Mouse (Mus musculus): ENCODE measurements around the gene Hip1. TPM values are rescaled to one million over a fixed set of nuclear protein-coding genes. Genes with fewer than 3 reads are reported as not detected.
A peak's percentile ranks its signal among the peaks of the same experiment; 100 is the strongest.

The Hip1 gene
- polyA plus RNA-seq, 1 experiment from 2014 or later, result 49.0 TPM

DNA sequence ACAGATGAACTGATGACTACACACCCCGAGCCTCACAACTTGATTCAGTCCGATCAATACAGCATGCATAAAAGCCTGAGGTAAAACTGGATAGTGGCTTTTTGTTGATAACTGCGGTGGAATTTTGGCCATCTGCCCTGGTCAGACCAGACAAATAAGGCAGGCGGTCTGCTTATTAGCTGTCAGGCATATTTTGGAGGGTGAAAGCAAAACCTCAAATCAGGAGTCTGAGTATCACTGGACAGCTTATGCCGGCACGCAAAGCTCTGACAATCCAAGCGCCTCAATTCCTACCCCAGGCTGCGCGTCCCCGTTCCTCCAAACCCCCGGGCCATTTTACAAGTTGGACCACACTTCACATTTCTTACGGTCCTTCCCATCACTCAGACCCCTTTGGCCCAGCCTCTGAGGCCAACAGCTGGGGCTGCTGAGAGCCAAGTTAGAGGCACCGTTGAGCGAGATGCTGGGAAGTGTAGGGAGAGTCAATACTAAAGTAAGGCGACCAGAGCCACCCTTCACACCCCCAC, 825 bp downstream of the Hip1 start:
- Histone ChIP-seq H3K4me1 (ENCODE audit: control insufficient read depth, insufficient read depth, low read length) (peaks cover 8% of the 10 kb centered on the region; the same call in 1 of the 2 replicates), H3K27me3 (ENCODE audit: control insufficient read depth, insufficient read depth, low read length) (no peaks in the 10 kb centered on the region), H3K9ac (replicated peaks; ENCODE audit: low read depth, low read length) (peak overlapping the region; percentile 73), H3K4me3 (ENCODE audit: low read depth, low read length) (peak overlapping the region; percentile 78), H3K27ac (ENCODE audit: low read depth, low read length) (no peak overlapping the region), H3K9me3 (ENCODE audit: control insufficient read depth, low read length) (no peaks in the 10 kb centered on the region), H3K4me2 (ENCODE audit: low read depth, low read length) (peak overlapping the region; percentile 91), H3K36me3 (ENCODE audit: control insufficient read depth, insufficient read depth, low read length) (no peaks in the 10 kb centered on the region)
- no peak for ATAC-seq (ENCODE audit: low read depth)
- WGBS, result 4% methylated on average over 15 of the region's 15 CpGs

DNA sequence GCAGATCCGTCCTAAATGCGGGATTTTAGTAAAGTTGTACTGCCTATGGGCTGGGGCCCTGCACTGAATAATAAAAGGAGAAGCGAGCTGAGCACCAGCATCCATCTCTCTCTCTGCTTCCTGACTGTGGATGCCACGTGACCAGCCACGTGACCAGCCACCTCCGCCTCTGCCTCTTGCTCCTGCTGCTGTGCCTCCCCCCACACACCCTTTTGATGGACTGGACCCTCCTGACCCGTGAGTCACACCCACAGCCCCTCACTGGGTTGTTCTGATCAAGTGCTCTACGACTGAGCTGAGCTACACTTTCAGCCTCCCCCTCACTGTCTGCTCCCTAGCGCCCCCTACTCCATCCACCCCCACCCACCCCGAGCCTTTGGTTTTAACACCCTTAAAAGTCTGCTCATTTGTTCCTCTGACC, 7.1 kb downstream of the Hip1 start:
- Histone ChIP-seq H3K27me3 (ENCODE audit: control insufficient read depth, insufficient read depth, low read length) (no peaks in the 10 kb centered on the region), H3K4me1 (ENCODE audit: control insufficient read depth, insufficient read depth, low read length) (no peaks in the 10 kb centered on the region), H3K27ac (ENCODE audit: low read depth, low read length) (no peak overlapping the region), H3K36me3 (ENCODE audit: control insufficient read depth, insufficient read depth, low read length) (no peaks in the 10 kb centered on the region), H3K9me3 (ENCODE audit: control insufficient read depth, low read length) (no peaks in the 10 kb centered on the region), H3K4me2 (ENCODE audit: low read depth, low read length) (no peak overlapping the region), H3K4me3 (ENCODE audit: low read depth, low read length) (no peak overlapping the region), H3K9ac (replicated peaks; ENCODE audit: low read depth, low read length) (no peak overlapping the region)
- WGBS, result 81% methylated on average over 10 of the region's 10 CpGs
- no peak for ATAC-seq (ENCODE audit: low read depth)

DNA sequence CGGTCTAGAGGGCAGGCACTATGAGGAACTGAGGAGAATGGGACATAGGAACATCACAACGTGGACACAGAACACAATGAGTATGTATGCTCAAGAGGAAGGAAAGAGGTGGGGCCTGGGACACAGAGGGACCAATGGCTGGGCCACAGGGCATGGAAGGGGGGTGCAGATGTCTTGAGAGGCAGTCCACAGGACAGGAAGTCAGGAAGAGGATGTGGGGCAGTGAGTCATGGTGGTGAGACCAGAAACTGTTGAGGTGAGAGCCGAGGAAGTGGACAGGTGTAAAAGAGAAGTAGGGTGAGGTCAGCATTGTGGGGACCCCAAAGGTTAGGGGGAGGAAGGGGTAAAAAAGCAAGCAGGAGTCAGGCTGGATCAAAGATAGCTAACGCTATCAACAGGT, 7.6 kb downstream of the Hip1 start:
- ATAC-seq (ENCODE audit: low read depth), result no peak
- Histone ChIP-seq H3K9me3 (ENCODE audit: control insufficient read depth, low read length) (no peaks in the 10 kb centered on the region), H3K9ac (replicated peaks; ENCODE audit: low read depth, low read length) (no peak overlapping the region), H3K27ac (ENCODE audit: low read depth, low read length) (no peak overlapping the region), H3K36me3 (ENCODE audit: control insufficient read depth, insufficient read depth, low read length) (no peaks in the 10 kb centered on the region), H3K4me1 (ENCODE audit: control insufficient read depth, insufficient read depth, low read length) (no peaks in the 10 kb centered on the region), H3K4me2 (ENCODE audit: low read depth, low read length) (no peak overlapping the region), H3K27me3 (ENCODE audit: control insufficient read depth, insufficient read depth, low read length) (no peaks in the 10 kb centered on the region), H3K4me3 (ENCODE audit: low read depth, low read length) (no peak overlapping the region)
- WGBS, result 85% methylated on average over 4 of the region's 4 CpGs

DNA sequence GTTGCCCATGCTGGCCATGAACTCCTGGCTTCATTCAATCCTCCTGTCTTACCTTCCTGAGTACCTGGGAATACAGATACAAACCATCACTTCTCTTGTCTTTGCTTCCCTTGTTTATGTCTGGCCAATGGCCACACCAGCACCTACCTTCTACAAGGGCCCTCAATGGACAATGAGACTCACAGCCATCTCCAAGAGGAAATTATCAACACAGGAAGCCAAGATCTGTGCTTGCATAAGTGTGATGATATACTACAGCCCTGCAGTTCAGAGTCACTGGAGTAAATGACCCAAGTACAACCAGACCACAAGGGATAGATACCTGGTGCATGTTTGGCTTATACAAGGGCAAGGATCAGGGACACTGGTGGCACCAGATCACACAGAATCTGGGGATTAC, 9.1 kb downstream of the Hip1 start:
- Histone ChIP-seq H3K4me2 (ENCODE audit: low read depth, low read length) (no peak overlapping the region), H3K27me3 (ENCODE audit: control insufficient read depth, insufficient read depth, low read length) (no peaks in the 10 kb centered on the region), H3K9me3 (ENCODE audit: control insufficient read depth, low read length) (no peaks in the 10 kb centered on the region), H3K9ac (replicated peaks; ENCODE audit: low read depth, low read length) (no peak overlapping the region), H3K27ac (ENCODE audit: low read depth, low read length) (no peak overlapping the region), H3K36me3 (ENCODE audit: control insufficient read depth, insufficient read depth, low read length) (no peaks in the 10 kb centered on the region), H3K4me3 (ENCODE audit: low read depth, low read length) (no peak overlapping the region), H3K4me1 (ENCODE audit: control insufficient read depth, insufficient read depth, low read length) (no peaks in the 10 kb centered on the region)
- no peak for ATAC-seq (ENCODE audit: low read depth)

DNA sequence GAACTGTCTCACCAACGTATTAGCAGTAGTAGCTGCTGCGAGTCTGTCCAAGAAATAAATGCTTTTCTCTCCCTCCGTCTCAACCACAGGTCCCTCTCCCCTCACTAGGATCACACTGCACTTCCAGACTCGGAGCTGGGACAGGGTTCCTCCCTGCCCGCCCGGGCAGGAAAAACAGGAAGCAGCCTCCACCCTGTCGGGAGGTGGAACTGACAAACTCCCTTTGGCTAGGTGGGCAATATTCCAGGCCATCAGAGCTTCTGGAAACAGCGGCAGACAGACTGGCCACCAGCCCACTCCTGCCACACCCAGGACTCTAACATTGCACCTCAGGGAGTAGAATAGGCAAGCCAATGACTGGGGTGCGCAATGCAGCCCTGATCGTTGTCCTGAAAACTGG, 11.5 kb downstream of the Hip1 start:
- no peak overlapping the region for H3K4me2 ChIP-seq (ENCODE audit: low read depth, low read length)
- H3K9ac ChIP-seq (replicated peaks; ENCODE audit: low read depth, low read length), result 0 out of 2 replicates have a peak overlapping the region, but pooled peaks have one; percentile 21
- WGBS, result 81% methylated on average over 10 of the region's 10 CpGs
- ATAC-seq (ENCODE audit: low read depth), result no peak
- no peak overlapping the region for H3K4me3 ChIP-seq (ENCODE audit: low read depth, low read length)
- H3K27me3 ChIP-seq (ENCODE audit: control insufficient read depth, insufficient read depth, low read length), result no peaks in the 10 kb centered on the region
- H3K27ac ChIP-seq (ENCODE audit: low read depth, low read length), result no peak overlapping the region
- no peaks in the 10 kb centered on the region for H3K36me3 ChIP-seq (ENCODE audit: control insufficient read depth, insufficient read depth, low read length)
- no peaks in the 10 kb centered on the region for H3K9me3 ChIP-seq (ENCODE audit: control insufficient read depth, low read length)
- H3K4me1 ChIP-seq (ENCODE audit: control insufficient read depth, insufficient read depth, low read length), result no peaks in the 10 kb centered on the region

DNA sequence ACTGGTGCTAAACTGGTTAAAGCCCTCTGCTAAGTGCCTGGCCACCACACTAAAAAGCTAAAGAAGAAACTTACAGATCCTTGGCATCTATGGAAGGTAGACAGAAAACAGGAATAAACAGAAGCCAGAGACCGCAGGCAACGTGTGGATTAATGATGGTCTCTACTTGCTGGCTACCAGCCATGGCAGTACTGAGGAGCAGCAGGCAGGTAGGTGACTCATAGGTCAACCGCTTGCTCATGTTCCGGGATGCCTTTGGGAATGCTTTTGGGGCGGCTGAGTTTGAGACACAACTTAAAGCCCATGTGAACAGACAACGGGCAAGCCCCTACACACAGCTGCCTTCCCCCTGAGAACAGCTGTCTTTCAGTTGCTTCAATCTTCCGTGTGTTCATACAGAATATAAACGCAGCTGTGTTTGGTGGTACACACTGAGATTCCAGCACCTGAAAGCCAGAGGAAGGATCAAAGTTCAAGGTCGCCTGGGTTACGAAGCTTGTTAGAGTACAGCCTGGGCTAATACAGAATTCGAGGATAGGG, 13.5 kb downstream of the Hip1 start:
- Histone ChIP-seq H3K4me2 (ENCODE audit: low read depth, low read length) (no peak overlapping the region), H3K27ac (ENCODE audit: low read depth, low read length) (no peak overlapping the region), H3K4me1 (ENCODE audit: control insufficient read depth, insufficient read depth, low read length) (no peaks in the 10 kb centered on the region), H3K4me3 (ENCODE audit: low read depth, low read length) (no peak overlapping the region), H3K27me3 (ENCODE audit: control insufficient read depth, insufficient read depth, low read length) (no peaks in the 10 kb centered on the region), H3K9ac (replicated peaks; ENCODE audit: low read depth, low read length) (no peak overlapping the region), H3K36me3 (ENCODE audit: control insufficient read depth, insufficient read depth, low read length) (no peaks in the 10 kb centered on the region), H3K9me3 (ENCODE audit: control insufficient read depth, low read length) (no peaks in the 10 kb centered on the region)
- ATAC-seq (ENCODE audit: low read depth), result no peak
- 83% methylated on average over 11 of the region's 11 CpGs for WGBS

DNA sequence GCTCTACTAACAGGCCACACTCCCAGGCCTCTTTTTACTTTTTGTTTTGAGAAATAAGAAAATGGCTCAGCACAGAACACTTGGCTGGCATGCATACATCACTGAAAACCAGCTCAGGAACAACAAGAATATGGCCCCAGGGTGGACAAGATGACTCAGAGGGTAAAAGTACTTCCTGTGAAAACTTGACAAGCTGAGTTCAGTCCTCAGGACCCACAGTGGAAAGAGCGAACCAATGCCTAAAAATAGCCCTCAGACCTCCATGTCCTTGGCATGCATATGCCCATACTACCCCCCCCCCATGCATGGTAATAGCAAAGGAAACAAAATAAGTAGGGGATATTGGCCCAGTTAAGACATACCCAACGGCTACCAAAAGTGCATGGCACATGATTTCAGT, 15.0 kb downstream of the Hip1 start:
- Histone ChIP-seq H3K4me1 (ENCODE audit: control insufficient read depth, insufficient read depth, low read length) (no peaks in the 10 kb centered on the region), H3K9ac (replicated peaks; ENCODE audit: low read depth, low read length) (no peak overlapping the region), H3K4me3 (ENCODE audit: low read depth, low read length) (no peak overlapping the region), H3K4me2 (ENCODE audit: low read depth, low read length) (no peak overlapping the region), H3K27me3 (ENCODE audit: control insufficient read depth, insufficient read depth, low read length) (no peaks in the 10 kb centered on the region), H3K36me3 (ENCODE audit: control insufficient read depth, insufficient read depth, low read length) (no peaks in the 10 kb centered on the region), H3K27ac (ENCODE audit: low read depth, low read length) (no peak overlapping the region), H3K9me3 (ENCODE audit: control insufficient read depth, low read length) (no peaks in the 10 kb centered on the region)
- 87% methylated on average over 2 of the region's 2 CpGs for WGBS
- ATAC-seq (ENCODE audit: low read depth), result no peak

DNA sequence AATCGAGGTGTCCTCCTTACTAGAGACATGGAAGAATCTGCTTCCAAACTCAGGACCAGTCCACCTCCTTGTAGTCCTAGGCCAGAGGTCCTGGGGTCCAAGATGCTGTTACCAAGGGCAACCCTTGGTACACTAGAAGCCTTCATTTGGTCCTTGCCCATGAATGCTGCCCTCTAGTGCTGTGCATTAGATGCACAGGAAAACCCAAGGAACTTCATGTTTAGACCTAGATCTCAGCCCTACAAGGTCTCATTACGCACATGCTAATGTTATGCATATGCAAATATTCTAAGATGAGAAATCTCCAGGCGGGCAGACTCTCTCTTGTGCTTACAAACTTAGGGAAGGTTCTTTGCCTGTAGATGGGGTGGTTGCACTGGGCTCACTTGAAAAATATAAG, 15.6 kb downstream of the Hip1 start:
- no peaks in the 10 kb centered on the region for H3K27me3 ChIP-seq (ENCODE audit: control insufficient read depth, insufficient read depth, low read length)
- no peaks in the 10 kb centered on the region for H3K36me3 ChIP-seq (ENCODE audit: control insufficient read depth, insufficient read depth, low read length)
- H3K4me2 ChIP-seq (ENCODE audit: low read depth, low read length), result no peak overlapping the region
- no peak overlapping the region for H3K9ac ChIP-seq (replicated peaks; ENCODE audit: low read depth, low read length)
- no peak overlapping the region for H3K27ac ChIP-seq (ENCODE audit: low read depth, low read length)
- H3K9me3 ChIP-seq (ENCODE audit: control insufficient read depth, low read length), result no peaks in the 10 kb centered on the region
- no peaks in the 10 kb centered on the region for H3K4me1 ChIP-seq (ENCODE audit: control insufficient read depth, insufficient read depth, low read length)
- no peak overlapping the region for H3K4me3 ChIP-seq (ENCODE audit: low read depth, low read length)
- 73% methylated on average over 3 of the region's 3 CpGs for WGBS
- ATAC-seq (ENCODE audit: low read depth), result no peak

DNA sequence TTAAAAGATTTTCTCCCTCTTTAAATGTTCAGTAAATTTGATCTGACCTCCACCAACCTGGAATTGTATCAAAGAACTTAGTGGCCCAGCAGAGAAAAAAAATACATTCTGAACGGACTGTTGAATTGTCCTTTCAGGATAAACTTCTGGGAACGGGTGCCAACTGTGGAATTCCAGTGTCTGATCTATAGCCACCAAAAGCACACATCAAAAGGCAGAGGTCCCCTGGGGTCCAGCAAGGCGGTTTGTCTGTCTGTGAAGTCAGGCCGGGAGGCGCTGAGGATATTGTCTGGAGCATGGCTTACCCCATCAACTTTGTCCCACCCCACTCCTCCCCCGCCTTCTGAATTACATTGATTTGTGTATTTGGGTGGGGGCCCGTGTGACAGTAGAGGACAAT, 16.9 kb downstream of the Hip1 start:
- Histone ChIP-seq H3K9ac (replicated peaks; ENCODE audit: low read depth, low read length) (no peak overlapping the region), H3K4me3 (ENCODE audit: low read depth, low read length) (no peak overlapping the region), H3K4me2 (ENCODE audit: low read depth, low read length) (no peak overlapping the region), H3K4me1 (ENCODE audit: control insufficient read depth, insufficient read depth, low read length) (no peaks in the 10 kb centered on the region), H3K9me3 (ENCODE audit: control insufficient read depth, low read length) (no peaks in the 10 kb centered on the region), H3K27me3 (ENCODE audit: control insufficient read depth, insufficient read depth, low read length) (no peaks in the 10 kb centered on the region), H3K36me3 (ENCODE audit: control insufficient read depth, insufficient read depth, low read length) (no peaks in the 10 kb centered on the region), H3K27ac (ENCODE audit: low read depth, low read length) (no peak overlapping the region)
- ATAC-seq (ENCODE audit: low read depth), result no peak
- WGBS, result 12% methylated on average over 7 of the region's 7 CpGs

Data from neural tube, embryonic 14.5 days (tissue).